Mouse (Mus musculus) cerebellum, postnatal 10 days (tissue): ENCODE measurements around the gene Klhl21.
A peak's percentile ranks its signal among the peaks of the same experiment; 100 is the strongest.

Source experiments
- DNase-seq, 2 experiments: peaks; one replicate each; pipeline ENCODE4 v3.0.0; 2021; ENCODE audit warnings: mixed read lengths in 2 of 2

Gene Klhl21

GRCm38 (mm10) chr4:152008622-152009075, at the start of gene Klhl21:
Gene Klhl21 (plus strand): TSS chr4:152008803.
- peak; percentile 93 to 95 for DNase-seq

- no peak for DNase-seq
These were observed 48.6 kb upstream of the Klhl21 start for GRCm38 (mm10) chr4:151959849-151960512.

- no peak for DNase-seq
These were observed 48.1 kb upstream of the Klhl21 start for GRCm38 (mm10) chr4:151960513-151960854.

GRCm38 (mm10) chr4:151962817-151963216, 45.8 kb upstream of the Klhl21 start:
- no peak for DNase-seq

GRCm38 (mm10) chr4:151968204-151968921, 40.2 kb upstream of the Klhl21 start:
- no peak for DNase-seq

GRCm38 (mm10) chr4:151972221-151972967, 36.2 kb upstream of the Klhl21 start:
- DNase-seq = peak; percentile 67 to 85

- peak; percentile 50 to 76 for DNase-seq
These were observed 33.2 kb upstream of the Klhl21 start for GRCm38 (mm10) chr4:151975441-151975840.

- peak; percentile 94 to 96 for DNase-seq
These were observed 30.9 kb upstream of the Klhl21 start for GRCm38 (mm10) chr4:151977748-151978147.

- DNase-seq = peak in 1 of 2 experiments; percentile 61
These were observed 27.9 kb upstream of the Klhl21 start for GRCm38 (mm10) chr4:151980699-151981098.

- DNase-seq = peak; percentile 88 to 90
These were observed 27.2 kb upstream of the Klhl21 start for GRCm38 (mm10) chr4:151981363-151981762.

- DNase-seq = no peak
These were observed 25.6 kb upstream of the Klhl21 start for GRCm38 (mm10) chr4:151983043-151983442.

- peak; percentile 71 to 75 for DNase-seq
These were observed 25.0 kb upstream of the Klhl21 start for GRCm38 (mm10) chr4:151983560-151983959.

GRCm38 (mm10) chr4:151985886-151986285, 22.7 kb upstream of the Klhl21 start:
- peak; percentile 66 to 68 for DNase-seq

GRCm38 (mm10) chr4:151986650-151987049, 22.0 kb upstream of the Klhl21 start:
- no peak for DNase-seq

GRCm38 (mm10) chr4:151988014-151988341, 20.6 kb upstream of the Klhl21 start:
- DNase-seq = no peak

GRCm38 (mm10) chr4:151988342-151989109, 20.1 kb upstream of the Klhl21 start, which contains the start of gene Thap3:
Gene Thap3 (minus strand): TSS chr4:151988997.
- DNase-seq = peak; percentile 91 to 92

GRCm38 (mm10) chr4:151989110-151989488, 19.5 kb upstream of the Klhl21 start:
- DNase-seq = no peak

- DNase-seq = no peak
These were observed 16.5 kb upstream of the Klhl21 start for GRCm38 (mm10) chr4:151992091-151992490.

- DNase-seq = no peak
These were observed 15.6 kb upstream of the Klhl21 start for GRCm38 (mm10) chr4:151993035-151993434.

- peak; percentile 61 to 64 for DNase-seq
These were observed 14.1 kb upstream of the Klhl21 start for GRCm38 (mm10) chr4:151994228-151995171.

- DNase-seq = peak in 1 of 2 experiments; percentile 72
These were observed 13.0 kb upstream of the Klhl21 start for GRCm38 (mm10) chr4:151995371-151996172.
